Mouse (Mus musculus): ENCODE measurements around the gene Ntsr2. TPM values are rescaled to one million over a fixed set of nuclear protein-coding genes. Genes with fewer than 3 reads are reported as not detected.

The Ntsr2 gene
- polyA plus RNA-seq, 1 experiment from 2014 or later = not detected

GRCm38 (mm10) chr12:16643508-16644345, 9.5 kb upstream of the Ntsr2 start:
- Histone ChIP-seq H3K27ac (ENCODE audit: low read depth, low read length) (no peak overlapping the region), H3K9ac (ENCODE audit: low read depth, low read length) (no peak overlapping the region), H3K9me3 (ENCODE audit: control insufficient read depth, low read length) (no peaks in the 10 kb centered on the region), H3K4me3 (ENCODE audit: low read depth, low read length) (no peak overlapping the region), H3K4me2 (no peak overlapping the region), H3K27me3 (replicated peaks; ENCODE audit: control insufficient read depth, insufficient read depth, low read length) (no peaks in the 10 kb centered on the region), H3K36me3 (ENCODE audit: control insufficient read depth, insufficient read depth, low read length) (no peaks in the 10 kb centered on the region), H3K4me1 (replicated peaks; ENCODE audit: control insufficient read depth, insufficient read depth, low read length) (no peaks in the 10 kb centered on the region)
- ATAC-seq (replicated peaks; ENCODE audit: low FRiP score) (no peak), DNase-seq (ENCODE audit: low spot score) (no peak)
- WGBS = 64% methylated on average over 12 of the region's 12 CpGs

DNA sequence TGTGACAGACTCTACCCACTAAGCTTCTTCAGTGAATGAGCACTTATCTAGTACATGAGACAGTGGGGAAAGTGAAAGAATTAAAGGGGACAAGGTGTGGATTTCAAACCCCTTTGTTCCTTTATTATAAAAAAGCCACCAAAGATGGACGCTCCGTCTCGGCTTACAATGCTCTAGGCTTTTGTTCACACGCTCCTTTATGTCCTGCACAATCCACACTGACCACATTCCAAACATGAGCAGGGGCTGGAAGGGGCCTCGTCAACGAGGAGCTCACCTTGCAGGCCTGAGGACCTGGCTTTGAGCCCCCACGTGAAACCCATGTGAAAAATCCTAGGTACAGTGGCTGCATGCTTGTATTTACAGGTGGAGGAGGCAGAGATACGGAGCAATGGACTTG, 8.5 kb upstream of the Ntsr2 start:
- H3K9ac ChIP-seq (ENCODE audit: low read depth, low read length) = no peak overlapping the region
- H3K4me1 ChIP-seq (replicated peaks; ENCODE audit: control insufficient read depth, insufficient read depth, low read length) = no peaks in the 10 kb centered on the region
- ATAC-seq (replicated peaks; ENCODE audit: low FRiP score) (no peak), DNase-seq (ENCODE audit: low spot score) (no peak)
- no peak overlapping the region for H3K27ac ChIP-seq (ENCODE audit: low read depth, low read length)
- H3K9me3 ChIP-seq (ENCODE audit: control insufficient read depth, low read length) = no peaks in the 10 kb centered on the region
- H3K27me3 ChIP-seq (replicated peaks; ENCODE audit: control insufficient read depth, insufficient read depth, low read length) = no peaks in the 10 kb centered on the region
- H3K4me2 ChIP-seq = no peak overlapping the region
- WGBS = 73% methylated on average over 8 of the region's 8 CpGs
- no peak overlapping the region for H3K4me3 ChIP-seq (ENCODE audit: low read depth, low read length)
- no peaks in the 10 kb centered on the region for H3K36me3 ChIP-seq (ENCODE audit: control insufficient read depth, insufficient read depth, low read length)

- Histone ChIP-seq H3K36me3 (ENCODE audit: control insufficient read depth, insufficient read depth, low read length) (no peaks in the 10 kb centered on the region), H3K9ac (ENCODE audit: low read depth, low read length) (no peak overlapping the region), H3K27ac (ENCODE audit: low read depth, low read length) (no peak overlapping the region), H3K27me3 (replicated peaks; ENCODE audit: control insufficient read depth, insufficient read depth, low read length) (0 out of 2 replicates have a peak, but pooled peaks cover 2% of the 10 kb centered on the region), H3K4me3 (ENCODE audit: low read depth, low read length) (no peak overlapping the region), H3K4me2 (no peak overlapping the region), H3K4me1 (replicated peaks; ENCODE audit: control insufficient read depth, insufficient read depth, low read length) (no peaks in the 10 kb centered on the region), H3K9me3 (ENCODE audit: control insufficient read depth, low read length) (no peaks in the 10 kb centered on the region)
- ATAC-seq (replicated peaks; ENCODE audit: low FRiP score) (no peak), DNase-seq (ENCODE audit: low spot score) (no peak)
- 46% methylated on average over 9 of the region's 9 CpGs for WGBS
These were observed 6.3 kb upstream of the Ntsr2 start for GRCm38 (mm10) chr12:16646780-16647409.

DNA sequence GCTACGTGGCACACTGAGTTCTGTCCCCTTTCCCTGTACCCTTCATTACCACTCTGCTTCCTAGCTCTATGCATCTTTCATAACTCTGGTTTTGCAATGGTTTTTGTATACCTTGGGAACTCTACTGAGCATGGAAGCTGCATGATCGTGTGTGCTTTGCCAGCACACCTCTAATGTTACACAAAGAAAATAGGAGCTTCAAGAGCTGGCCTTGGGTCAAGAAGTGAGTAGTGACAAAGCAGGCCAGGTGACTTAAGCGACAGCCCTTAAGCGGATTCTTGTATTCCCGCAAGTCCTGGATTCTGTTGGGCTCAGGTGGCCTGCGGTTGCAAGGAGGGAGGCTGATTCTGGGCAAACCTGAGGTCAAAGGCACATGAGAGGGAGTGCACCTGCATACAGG, 4.9 kb upstream of the Ntsr2 start:
- Histone ChIP-seq H3K27ac (ENCODE audit: low read depth, low read length) (no peak overlapping the region), H3K9ac (ENCODE audit: low read depth, low read length) (no peak overlapping the region), H3K36me3 (ENCODE audit: control insufficient read depth, insufficient read depth, low read length) (no peaks in the 10 kb centered on the region), H3K4me2 (no peak overlapping the region), H3K4me3 (ENCODE audit: low read depth, low read length) (no peak overlapping the region), H3K27me3 (replicated peaks; ENCODE audit: control insufficient read depth, insufficient read depth, low read length) (peaks cover 8% of the 10 kb centered on the region), H3K4me1 (replicated peaks; ENCODE audit: control insufficient read depth, insufficient read depth, low read length) (no peaks in the 10 kb centered on the region), H3K9me3 (ENCODE audit: control insufficient read depth, low read length) (no peaks in the 10 kb centered on the region)
- ATAC-seq (replicated peaks; ENCODE audit: low FRiP score) (no peak), DNase-seq (ENCODE audit: low spot score) (no peak)
- 85% methylated on average over 6 of the region's 6 CpGs for WGBS

DNA sequence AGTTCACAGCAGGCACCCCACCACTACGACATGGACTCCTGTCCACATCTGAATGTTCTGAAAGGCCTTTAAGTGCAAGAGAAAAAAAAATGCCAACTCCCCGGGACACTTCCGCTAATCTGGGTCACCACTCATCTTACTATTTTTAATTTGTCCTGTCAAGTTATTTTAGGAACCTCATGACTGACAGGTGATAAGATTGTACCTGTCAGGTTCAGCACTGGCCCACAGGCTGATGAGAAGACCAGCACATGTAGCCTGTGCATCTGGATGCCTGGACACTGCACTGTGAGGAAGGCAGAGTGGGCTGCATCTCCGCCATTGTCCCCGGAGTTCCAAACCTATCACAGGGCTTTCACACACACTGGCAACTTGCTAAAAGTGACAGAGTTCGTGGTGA, 3.4 kb upstream of the Ntsr2 start:
- Histone ChIP-seq H3K9me3 (ENCODE audit: control insufficient read depth, low read length) (no peaks in the 10 kb centered on the region), H3K9ac (ENCODE audit: low read depth, low read length) (no peak overlapping the region), H3K36me3 (ENCODE audit: control insufficient read depth, insufficient read depth, low read length) (no peaks in the 10 kb centered on the region), H3K27me3 (replicated peaks; ENCODE audit: control insufficient read depth, insufficient read depth, low read length) (peaks cover 22% of the 10 kb centered on the region), H3K27ac (ENCODE audit: low read depth, low read length) (no peak overlapping the region), H3K4me3 (ENCODE audit: low read depth, low read length) (no peak overlapping the region), H3K4me2 (no peak overlapping the region), H3K4me1 (replicated peaks; ENCODE audit: control insufficient read depth, insufficient read depth, low read length) (no peaks in the 10 kb centered on the region)
- DNase-seq (ENCODE audit: low spot score) (no peak), ATAC-seq (replicated peaks; ENCODE audit: low FRiP score) (no peak)
- WGBS = 70% methylated on average over 6 of the region's 6 CpGs

DNA sequence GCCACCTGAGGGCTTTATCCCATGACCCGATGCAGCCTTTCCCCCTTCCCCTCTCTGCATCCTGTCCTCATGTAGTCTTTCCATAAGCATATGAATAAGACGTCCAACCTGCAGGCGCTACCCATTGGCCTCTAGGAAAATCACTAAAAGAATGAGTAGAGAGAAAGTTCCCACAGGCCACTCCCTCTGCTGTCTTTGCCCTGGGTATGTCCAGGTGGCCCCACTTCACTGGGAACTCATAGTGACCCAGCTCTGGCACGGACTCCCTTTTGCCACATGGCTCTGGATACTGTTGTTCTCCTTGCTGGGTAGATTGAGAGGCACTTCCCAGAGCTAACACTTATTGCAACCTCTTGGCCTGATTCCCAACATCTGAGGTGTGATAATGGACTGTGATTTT, 2.4 kb downstream of the Ntsr2 start:
- Histone ChIP-seq H3K27ac (ENCODE audit: low read depth, low read length) (no peak overlapping the region), H3K4me2 (no peak overlapping the region), H3K4me1 (replicated peaks; ENCODE audit: control insufficient read depth, insufficient read depth, low read length) (no peaks in the 10 kb centered on the region), H3K4me3 (ENCODE audit: low read depth, low read length) (no peak overlapping the region), H3K9ac (ENCODE audit: low read depth, low read length) (no peak overlapping the region), H3K27me3 (replicated peaks; ENCODE audit: control insufficient read depth, insufficient read depth, low read length) (peaks cover 30% of the 10 kb centered on the region), H3K36me3 (ENCODE audit: control insufficient read depth, insufficient read depth, low read length) (no peaks in the 10 kb centered on the region), H3K9me3 (ENCODE audit: control insufficient read depth, low read length) (no peaks in the 10 kb centered on the region)
- no peak for DNase-seq (ENCODE audit: low spot score)
- 69% methylated on average over 4 of the region's 4 CpGs for WGBS
- ATAC-seq (replicated peaks; ENCODE audit: low FRiP score) = no peak

DNA sequence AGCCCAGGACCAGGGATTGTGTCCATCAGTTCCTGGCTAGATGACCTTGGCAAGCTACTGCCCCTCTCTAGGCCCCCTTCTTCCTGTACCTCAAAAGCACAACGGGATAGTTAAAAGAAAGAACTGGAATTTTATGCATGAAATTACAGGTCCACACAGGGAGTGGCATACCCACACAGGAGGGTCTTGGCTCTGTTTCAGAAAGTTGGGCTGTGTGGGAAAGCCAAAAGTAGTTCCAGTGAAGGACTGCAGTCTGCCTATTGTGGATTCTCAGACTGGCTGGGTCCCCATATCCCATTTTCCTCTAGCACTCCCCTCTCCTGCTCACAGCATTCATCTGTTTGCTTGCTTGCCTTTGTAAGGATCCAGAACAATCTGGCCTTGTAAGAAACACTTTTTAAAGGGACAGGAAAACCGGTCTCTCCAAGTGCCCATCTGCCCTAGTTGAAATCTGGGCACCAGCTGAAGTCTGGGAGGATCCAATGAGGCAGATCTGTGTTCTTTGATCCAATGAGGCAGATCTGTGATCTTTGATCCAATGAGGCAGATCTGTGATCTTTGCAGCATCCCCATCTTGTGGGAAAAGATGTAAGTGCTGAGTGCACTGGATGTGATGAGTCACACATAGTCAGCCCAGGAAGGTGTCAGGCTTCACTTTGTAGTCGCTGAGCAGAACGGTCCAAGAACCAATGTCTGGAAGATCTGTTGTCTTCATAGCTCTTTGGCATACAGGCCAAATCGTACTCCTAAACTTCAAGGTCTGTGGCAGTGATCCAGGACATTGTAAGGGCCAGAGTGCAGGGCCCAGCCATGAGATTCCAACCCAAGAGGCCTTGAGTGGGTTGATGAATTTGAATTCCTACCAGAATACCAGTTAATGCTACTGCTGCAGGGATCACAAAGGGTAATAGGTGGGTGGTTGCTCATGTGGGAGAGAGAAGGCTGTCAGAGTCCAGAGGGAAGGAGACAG, 4.0 kb downstream of the Ntsr2 start:
- Histone ChIP-seq H3K9me3 (ENCODE audit: control insufficient read depth, low read length) (no peaks in the 10 kb centered on the region), H3K4me3 (ENCODE audit: low read depth, low read length) (no peak overlapping the region), H3K4me1 (replicated peaks; ENCODE audit: control insufficient read depth, insufficient read depth, low read length) (no peaks in the 10 kb centered on the region), H3K4me2 (no peak overlapping the region), H3K36me3 (ENCODE audit: control insufficient read depth, insufficient read depth, low read length) (no peaks in the 10 kb centered on the region), H3K9ac (ENCODE audit: low read depth, low read length) (no peak overlapping the region), H3K27ac (ENCODE audit: low read depth, low read length) (no peak overlapping the region), H3K27me3 (replicated peaks; ENCODE audit: control insufficient read depth, insufficient read depth, low read length) (peaks cover 27% of the 10 kb centered on the region)
- DNase-seq (ENCODE audit: low spot score) (no peak), ATAC-seq (replicated peaks; ENCODE audit: low FRiP score) (no peak)
- 70% methylated on average over 5 of the region's 5 CpGs for WGBS

- Histone ChIP-seq H3K4me2 (no peak overlapping the region), H3K27me3 (replicated peaks; ENCODE audit: control insufficient read depth, insufficient read depth, low read length) (no peaks in the 10 kb centered on the region), H3K36me3 (ENCODE audit: control insufficient read depth, insufficient read depth, low read length) (no peaks in the 10 kb centered on the region), H3K9me3 (ENCODE audit: control insufficient read depth, low read length) (no peaks in the 10 kb centered on the region), H3K9ac (ENCODE audit: low read depth, low read length) (no peak overlapping the region), H3K4me1 (replicated peaks; ENCODE audit: control insufficient read depth, insufficient read depth, low read length) (no peaks in the 10 kb centered on the region), H3K27ac (ENCODE audit: low read depth, low read length) (no peak overlapping the region), H3K4me3 (ENCODE audit: low read depth, low read length) (no peak overlapping the region)
- no peak for DNase-seq (ENCODE audit: low spot score)
- ATAC-seq (replicated peaks; ENCODE audit: low FRiP score) = no peak
- WGBS = 87% methylated on average over 10 of the region's 10 CpGs
These were observed 8.3 kb downstream of the Ntsr2 start for GRCm38 (mm10) chr12:16661459-16661858.

Data from liver, embryonic 11.5 days (tissue).